Mouse (Mus musculus): ENCODE measurements at regions not wholly inside any gene's neighbourhood (a gene's known extent, or its start where the extent isn't known, plus 50 kb on each side); places are given as distances from the start of the nearest gene placed in this dataset.

- DNase-seq: no peak
Observed at GRCm38 (mm10) chr13:5229476-5229875, 620.5 kb upstream of the Akr1e1 start.

DNA sequence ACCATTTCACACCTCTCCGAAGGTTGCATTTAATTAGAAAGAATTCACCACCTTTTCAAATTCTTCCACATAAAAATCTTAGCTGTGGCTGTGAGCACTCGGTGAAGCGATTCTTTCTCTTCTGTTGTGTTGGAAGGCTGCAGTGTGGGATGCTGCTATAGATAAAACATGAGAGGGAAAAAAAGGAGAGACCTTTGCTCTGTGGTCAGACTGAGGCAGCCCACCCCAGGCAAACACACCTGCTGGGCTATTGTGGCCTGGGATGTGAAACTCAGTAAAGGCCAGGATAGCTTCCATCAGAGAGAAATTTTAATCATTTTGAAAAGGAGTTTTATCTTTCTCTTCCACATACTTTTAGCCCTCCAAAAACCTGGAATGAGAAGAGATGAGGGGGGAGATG, 625.3 kb upstream of the Akr1e1 start:
- DNase-seq: no peak

DNA sequence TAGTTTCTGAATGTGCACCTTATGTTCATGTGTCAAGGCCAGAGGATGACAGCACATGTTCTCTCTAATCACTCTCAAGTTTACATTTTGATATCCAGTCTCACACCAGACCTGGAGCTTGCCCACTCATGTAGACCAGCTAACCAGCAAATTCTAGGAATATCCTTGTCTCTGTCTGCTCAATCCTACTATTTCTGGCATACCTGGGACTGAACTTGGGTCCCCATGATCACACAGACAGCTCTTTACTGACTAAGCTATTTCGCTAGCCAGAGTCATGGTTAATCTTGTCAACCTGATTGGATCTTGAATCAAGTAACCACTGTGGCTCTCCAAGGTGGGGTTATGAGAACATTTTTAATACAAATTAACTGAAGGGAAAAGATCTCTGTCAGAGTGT, 625.9 kb upstream of the Klf6 start:
- no peak for DNase-seq

GRCm38 (mm10) chr13:5240541-5240940, 620.7 kb upstream of the Klf6 start:
- no peak for DNase-seq

DNA sequence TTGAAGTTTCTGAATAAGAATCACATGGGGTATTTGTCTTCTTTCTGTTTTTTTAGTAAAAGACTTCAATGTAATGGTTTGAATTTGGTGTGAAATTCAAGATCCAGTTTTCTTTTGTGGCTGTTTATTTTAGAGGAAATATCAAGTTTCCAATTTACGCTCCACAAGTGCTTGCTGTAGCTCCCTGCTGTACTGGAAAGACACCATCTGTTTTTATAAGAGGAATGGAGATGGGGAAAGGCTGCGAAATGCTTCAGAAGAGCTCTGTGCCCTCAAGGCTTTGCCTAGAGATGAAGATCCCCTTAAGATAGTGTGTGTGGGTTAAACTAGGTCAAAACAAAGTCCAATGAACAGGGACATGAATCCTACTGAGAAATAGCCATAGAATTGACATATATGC, 618.5 kb upstream of the Klf6 start:
- no peak for DNase-seq

GRCm38 (mm10) chr13:5248671-5249391, 612.5 kb upstream of the Klf6 start:
- DNase-seq: no peak

GRCm38 (mm10) chr13:5257891-5258660, 603.2 kb upstream of the Klf6 start:
- no peak for DNase-seq

DNA sequence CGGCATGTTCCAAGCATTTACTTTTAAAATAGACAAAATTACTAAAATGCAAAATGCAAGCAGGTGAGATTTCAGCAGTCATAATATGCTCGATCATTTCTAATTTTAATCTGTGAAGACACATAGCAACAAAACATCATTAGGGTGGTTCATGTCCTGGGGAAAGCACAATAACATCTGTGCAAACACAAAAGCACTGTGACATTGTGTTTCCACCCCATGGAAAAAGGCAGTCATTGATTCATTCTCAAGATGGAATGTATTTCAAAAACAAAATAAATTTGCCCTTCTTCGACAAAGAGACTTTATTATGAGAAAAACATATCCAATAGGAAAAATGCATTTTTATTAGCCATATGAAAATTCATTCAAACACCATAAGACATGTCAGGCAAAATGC, 601.5 kb upstream of the Klf6 start:
- no peak for DNase-seq

DNA sequence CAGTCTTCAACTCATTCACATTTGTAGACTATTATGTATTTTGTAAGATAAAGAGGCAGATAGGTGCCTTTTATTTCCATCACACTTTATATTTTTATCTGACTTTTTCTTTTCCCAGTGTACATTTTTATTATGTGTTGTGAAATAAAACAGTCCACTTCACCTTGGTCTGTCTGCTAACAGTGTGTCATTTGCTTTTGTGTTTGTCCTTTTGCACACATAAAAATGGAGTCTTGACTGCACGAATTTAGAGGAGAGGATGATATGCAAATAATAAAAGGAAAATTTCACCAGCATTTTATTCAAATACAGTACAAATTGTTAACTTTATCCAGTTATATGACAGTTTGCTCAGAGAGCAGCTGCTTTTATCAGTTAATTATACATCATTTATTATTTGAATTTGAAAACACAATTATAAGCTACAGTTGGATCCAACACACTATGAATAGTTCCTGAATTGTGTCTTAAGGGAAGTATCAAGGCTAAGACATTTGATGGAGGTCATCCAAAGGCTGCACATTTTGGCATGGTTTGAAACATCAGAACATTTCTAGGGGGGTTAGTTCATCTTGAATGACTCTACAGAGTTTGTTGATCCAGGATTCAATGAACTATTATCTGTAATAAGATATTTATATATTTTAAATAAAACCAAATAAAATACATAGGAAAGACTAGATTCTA, 588.6 kb upstream of the Klf6 start:
- DNase-seq: no peak

DNA sequence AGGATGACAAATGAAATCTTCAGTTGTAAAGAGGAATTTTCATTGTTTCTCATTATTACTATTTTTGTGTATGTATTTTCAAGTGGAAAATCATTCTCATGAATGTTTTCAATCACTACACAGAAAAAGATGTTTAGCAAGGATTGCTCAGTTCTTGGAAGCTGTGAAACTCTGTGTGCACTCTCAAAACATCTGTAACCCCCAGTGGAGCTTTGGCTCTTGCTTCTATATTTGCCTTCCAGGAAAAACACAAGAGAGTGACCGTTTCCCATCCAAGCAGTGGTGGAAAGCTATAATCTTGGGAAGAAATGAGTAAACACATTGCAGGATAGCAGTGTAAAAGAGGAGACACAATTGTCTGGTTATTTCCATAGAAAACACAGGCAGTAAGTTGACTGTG, 584.7 kb upstream of the Klf6 start:
- no peak for DNase-seq

DNA sequence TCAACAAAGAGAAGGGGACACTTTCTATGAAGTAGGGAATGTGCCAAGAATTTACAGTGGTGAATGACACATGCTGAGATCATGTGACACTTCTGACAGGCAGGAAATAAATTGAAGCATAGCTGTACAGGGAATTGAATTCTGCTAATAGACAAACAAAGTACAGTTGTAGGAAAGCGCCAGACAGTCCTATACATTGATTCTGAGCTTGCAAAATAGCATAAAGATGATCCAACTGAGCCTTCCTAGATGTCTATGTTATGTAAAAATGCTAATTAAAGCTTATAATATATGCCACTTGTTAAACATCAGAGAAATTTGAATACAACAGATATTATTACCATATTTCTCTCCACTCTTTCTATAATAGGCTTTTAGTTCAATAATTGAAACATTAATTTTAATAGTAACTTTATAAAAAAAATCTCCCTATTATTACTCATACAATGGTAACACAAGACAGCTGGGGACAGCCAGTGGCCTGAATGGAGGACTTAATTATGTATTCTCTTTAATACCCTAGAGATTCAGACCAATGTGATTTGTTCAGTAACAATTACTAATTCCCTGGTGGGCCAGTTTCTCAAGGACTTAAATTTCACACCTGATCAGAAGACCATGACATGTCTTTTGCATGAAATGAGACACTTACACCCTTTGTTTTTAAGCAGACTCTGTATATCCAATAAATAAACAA, 571.4 kb upstream of the Klf6 start:
- DNase-seq: no peak

DNA sequence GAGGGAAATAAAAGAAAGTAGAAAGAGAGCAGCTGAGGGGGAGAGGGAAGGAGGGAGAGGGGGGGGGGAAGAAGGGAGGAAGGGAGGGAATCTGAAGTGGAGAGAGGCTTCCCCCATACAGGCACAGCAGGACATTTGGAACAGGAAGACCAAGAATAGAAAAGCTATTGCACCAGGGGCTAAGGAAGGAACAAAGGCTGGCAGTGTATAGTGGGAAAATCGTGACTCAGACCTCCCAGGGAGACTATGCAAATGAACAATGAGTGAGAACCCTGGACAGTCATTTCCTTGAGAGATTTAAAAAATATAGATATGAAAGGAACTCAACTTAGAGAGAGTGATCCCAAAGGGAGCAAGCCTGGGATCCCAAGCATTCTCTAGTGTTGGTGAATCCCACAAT, 559.1 kb upstream of the Klf6 start:
- DNase-seq: peak; percentile 5

DNA sequence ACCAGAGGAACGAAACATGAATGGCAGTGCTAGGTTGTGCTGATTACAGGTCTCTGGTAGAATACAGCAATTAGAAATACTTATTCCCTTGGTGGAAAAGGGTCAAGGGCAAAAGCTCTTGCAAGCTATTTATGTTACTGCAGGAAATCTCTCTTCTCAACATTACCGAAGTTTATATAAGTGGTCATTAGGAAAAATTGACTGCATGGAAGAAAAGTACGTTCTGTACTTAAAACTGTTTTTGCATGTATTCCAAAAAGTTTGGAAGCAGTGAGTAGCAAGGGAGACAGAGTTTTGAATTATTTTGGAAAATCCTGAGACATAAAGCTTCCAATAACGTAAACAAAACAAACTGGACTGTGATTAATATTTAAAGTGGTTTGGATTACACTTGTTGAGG, 554.6 kb upstream of the Klf6 start:
- DNase-seq: no peak

DNA sequence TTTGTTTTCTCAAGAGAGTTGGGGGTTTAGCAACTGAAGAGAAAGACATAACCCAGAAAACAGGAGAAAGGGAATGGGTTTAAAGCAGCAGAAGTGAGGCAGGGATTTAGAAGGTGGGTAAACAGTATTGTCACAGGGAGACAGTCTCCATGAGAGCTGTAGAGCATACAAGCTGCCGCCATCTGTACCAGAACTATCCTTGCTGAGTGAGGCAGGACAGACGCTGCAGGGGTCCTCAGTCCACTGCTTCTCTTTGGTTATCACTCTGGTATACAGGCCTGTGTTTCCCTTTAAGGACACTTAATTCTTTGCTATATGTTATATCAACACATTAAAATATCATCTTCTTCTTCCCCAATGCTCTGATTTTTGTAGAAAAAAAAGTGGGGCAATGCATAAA, 548.0 kb upstream of the Klf6 start:
- no peak for DNase-seq

- DNase-seq: no peak
Observed at GRCm38 (mm10) chr13:5315011-5315410, 546.3 kb upstream of the Klf6 start.

DNA sequence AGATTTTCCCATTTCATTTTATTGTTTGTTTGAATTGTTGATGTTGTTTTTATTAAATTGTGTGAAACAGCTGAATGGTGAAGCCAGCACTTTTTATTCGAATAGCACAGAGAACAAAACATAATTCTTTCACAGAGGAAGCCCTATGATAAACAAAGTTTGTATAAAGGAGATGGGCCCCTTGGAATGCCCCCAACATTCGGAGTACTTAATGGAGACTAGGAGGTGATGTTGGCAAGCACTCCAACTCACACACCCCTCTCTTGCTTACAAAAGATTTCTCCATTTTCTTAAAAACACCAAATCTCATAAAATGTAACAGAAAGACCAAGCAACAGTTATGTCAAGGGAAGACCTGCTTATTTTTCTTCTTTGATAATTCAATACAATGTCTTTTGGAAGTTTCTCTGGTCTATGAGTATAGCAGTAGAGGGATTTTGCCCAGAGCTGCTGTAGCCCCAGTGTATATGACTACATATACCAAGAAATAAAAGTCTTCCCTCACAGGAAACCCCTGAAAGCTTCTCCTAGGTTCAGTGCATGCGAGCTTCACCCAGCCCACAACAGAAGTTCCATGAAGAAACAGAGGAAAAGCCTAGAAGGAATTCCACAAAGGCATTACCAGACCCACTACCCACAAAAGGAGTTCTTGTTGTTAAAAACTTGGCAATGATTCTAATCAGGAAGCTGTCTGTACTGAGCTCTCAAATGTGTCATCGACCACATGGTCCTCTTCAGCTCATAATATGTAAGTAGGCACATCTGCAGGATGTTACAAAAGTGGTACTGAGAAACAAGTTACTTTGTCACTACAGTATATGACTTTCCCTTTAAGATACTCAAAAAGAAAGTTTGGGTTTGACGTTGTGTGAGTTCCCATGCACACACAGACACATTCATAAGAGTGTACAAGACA, 543.1 kb upstream of the Klf6 start:
- peak; percentile 53 for DNase-seq

DNA sequence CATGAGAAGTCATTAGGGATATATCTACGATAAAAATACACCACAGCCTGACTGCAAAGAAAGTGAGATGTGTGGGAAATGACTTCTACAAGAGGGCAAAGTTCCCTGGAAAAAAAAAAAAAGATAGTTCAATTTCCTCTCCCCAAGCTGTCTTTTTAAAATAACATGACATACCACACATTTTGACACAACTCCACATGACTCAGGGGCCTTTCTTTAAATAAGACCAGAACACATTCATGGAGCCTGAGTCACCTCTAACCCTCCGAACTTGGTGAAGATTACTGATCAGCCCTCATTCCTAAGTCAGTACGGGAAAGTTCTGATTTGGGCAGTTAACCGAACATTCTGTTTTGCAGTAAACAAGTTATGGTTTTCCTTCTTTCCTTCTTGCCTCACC, 515.6 kb upstream of the Klf6 start:
- DNase-seq: no peak

GRCm38 (mm10) chr13:5347503-5348469, 513.5 kb upstream of the Klf6 start:
- peak; percentile 19 for DNase-seq

- DNase-seq: no peak
Observed at GRCm38 (mm10) chr13:5367058-5367797, 494.1 kb upstream of the Klf6 start.

DNA sequence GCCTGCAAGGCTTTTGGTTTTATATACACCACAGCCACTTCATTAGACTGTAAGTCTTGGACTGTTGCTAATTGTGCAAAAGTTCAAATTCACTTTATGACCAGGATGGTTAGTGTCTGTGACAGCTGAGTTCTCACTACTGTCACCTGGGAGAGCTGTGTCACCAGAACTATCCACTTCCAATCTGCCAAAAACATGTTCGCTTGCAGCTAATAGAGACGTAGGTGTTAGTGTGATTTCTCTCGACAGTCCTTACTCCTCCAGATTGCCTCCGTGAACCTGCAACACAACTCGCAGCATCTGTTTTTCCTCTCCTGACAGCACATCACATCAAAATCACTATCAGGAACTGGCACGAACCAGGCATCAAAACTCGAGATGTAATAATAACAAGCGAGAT, 491.3 kb upstream of the Klf6 start:
- DNase-seq: peak; percentile 61

Data from lung, postnatal 10 days (tissue).